Mouse (Mus musculus) lung, adult 2 months (tissue): ENCODE measurements at regions not wholly inside any gene's neighbourhood (a gene's known extent, or its start where the extent isn't known, plus 50 kb on each side); places are given as distances from the start of the nearest gene placed in this dataset.
"Not testable (repeated sequence)": the region's sequence is repeated elsewhere in the genome, so short reads cannot be mapped to it uniquely, and the experiment has no call there.

Source experiments
- CTCF ChIP-seq: fragments of 200-500 bp; IDR thresholded peaks from 2 replicates; pipeline ENCODE4 v1.5.1; 2011; ENCODE audit warnings: mild to moderate bottlenecking, low read length, control low read depth; ENCODE audit not compliant: insufficient read depth
- POLR2A ChIP-seq: fragments of 200-500 bp; IDR thresholded peaks from 2 replicates; pipeline ENCODE4 v1.6.1; 2011; ENCODE audit warnings: low read depth, mild to moderate bottlenecking, control low read depth, low read length, borderline replicate concordance; ENCODE audit errors: extremely low read depth

DNA sequence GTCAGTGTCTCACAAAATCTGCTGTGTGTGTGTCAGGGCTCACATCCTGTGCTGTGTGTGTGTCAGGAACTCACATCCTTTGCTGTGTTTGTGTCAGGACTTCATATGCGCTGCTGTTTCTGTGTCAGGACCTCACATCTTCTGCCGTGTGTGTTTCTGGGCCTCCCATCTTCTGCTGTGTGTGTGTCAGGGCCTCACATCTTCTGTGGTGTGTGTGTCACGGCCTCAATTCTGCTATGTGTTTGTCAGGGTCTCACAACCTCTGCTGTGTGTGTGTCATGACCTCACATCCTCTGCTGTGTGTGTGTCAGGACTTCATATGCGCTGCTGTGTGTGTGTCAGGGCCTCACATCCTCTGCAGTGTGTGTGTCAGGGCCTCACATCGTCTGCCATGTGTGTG, 137.5 kb downstream of the Asmt start:
- not testable (repeated sequence) for TF ChIP-seq POLR2A, CTCF
